Mouse (Mus musculus): ENCODE results near the gene Lrp1. TPM values are rescaled to one million over a fixed set of nuclear protein-coding genes. Genes with fewer than 3 reads are reported as not detected.

The Lrp1 gene
- total RNA-seq, 2 experiments from 2014 or later = 73.4 to 88.6 TPM

Other genes with a start within 250 kb of the Lrp1 start
- gene R3hdm2, start 240.8 kb downstream of the Lrp1 start, total RNA-seq (2021) = 100 to 1,000 TPM; 150 to 169 TPM
- under 1 TPM; 0.51 to 0.64 TPM for gene Stac3, start 119.5 kb downstream of the Lrp1 start, total RNA-seq (2021)
- gene Ndufa4l2, start 106.2 kb downstream of the Lrp1 start, total RNA-seq (2021) = 10 to 100 TPM; 26.0 to 27.6 TPM
- gene Shmt2, start 98.7 kb downstream of the Lrp1 start, total RNA-seq (2021) = 10 to 100 TPM; 43.8 to 44.3 TPM
- gene Nxph4, start 86.6 kb downstream of the Lrp1 start, total RNA-seq (2021) = under 1 TPM; 0.28 to 0.41 TPM
- gene Stat6, start 21.8 kb upstream of the Lrp1 start, total RNA-seq (2021) = 10 to 100 TPM; 42.3 to 46.0 TPM
- gene Nemp1, start 45.8 kb upstream of the Lrp1 start, total RNA-seq (2021) = 1 to 10 TPM; 2.7 to 4.5 TPM
- 1 to 10 TPM; 5.7 to 8.4 TPM for gene Nab2, start 47.4 kb upstream of the Lrp1 start, total RNA-seq (2021)
- not detected for gene Myo1a, start 84.0 kb upstream of the Lrp1 start, total RNA-seq (2021)
- not detected for gene Tac2, start 103.3 kb upstream of the Lrp1 start, total RNA-seq (2021)
- 1 to 10 TPM; 6.8 to 7.8 TPM for gene Zbtb39, start 118.4 kb upstream of the Lrp1 start, total RNA-seq (2021)
- 1 to 10 TPM; 3.5 to 4.0 TPM for gene Gpr182, start 130.6 kb upstream of the Lrp1 start, total RNA-seq (2021)
- gene Rdh1, start 138.6 kb upstream of the Lrp1 start, total RNA-seq (2021) = under 1 TPM in 1 of 2 experiments, not detected in 1; 0.08 TPM
- gene Rdh16f1, start 138.6 kb upstream of the Lrp1 start, total RNA-seq (2021) = under 1 TPM in 1 of 2 experiments, not detected in 1; 0.11 TPM
- gene Rdh9, start 155.2 kb upstream of the Lrp1 start, total RNA-seq (2021) = under 1 TPM in 1 of 2 experiments, not detected in 1; 0.36 TPM
- gene Rdh16, start 180.0 kb upstream of the Lrp1 start, total RNA-seq (2021) = not detected
- gene Rdh19, start 228.8 kb upstream of the Lrp1 start, total RNA-seq (2021) = not detected
- not detected for gene Rdh16f2, start 245.3 kb upstream of the Lrp1 start, total RNA-seq (2021)

Data from heart, postnatal 36 days (tissue).